Comparison of ENCODE assay signal across 7 mouse cellular contexts in genomic region chrX:104461755-104462154, GRCm38 (mm10).
A peak's percentile ranks its signal among the peaks of the same experiment; 100 is the strongest.
DNase-seq lines count a peak whose midpoint lies in the region.

No protein-coding gene starts in this region.

- peak; percentile 24 for DNase-seq in kidney, postnatal 10 days
- no peak for DNase-seq in kidney, adult 11 months
- DNase-seq in NIH3T3 (ENCODE audit: low read depth): peak; percentile 79
- DNase-seq in fibroblast of lung, adult 2 months (ENCODE audit: low read depth): peak; percentile 53
- peak; percentile 8 for DNase-seq in lung, postnatal 25 days (ENCODE audit: low spot score)
- DNase-seq in right cerebral cortex, postnatal 4 days: no peak
- DNase-seq in right cerebral cortex, postnatal 25 days: no peak

Comparison
In these comparisons a context has a peak if more than half of its experiments do, and no peak if none do; other contexts are left out.
1. DNase-seq: peak in kidney, postnatal 10 days (single experiment), NIH3T3 (single experiment), fibroblast of lung, adult 2 months (single experiment) and lung, postnatal 25 days (single experiment); none in kidney, adult 11 months (single experiment), right cerebral cortex, postnatal 4 days (single experiment) and right cerebral cortex, postnatal 25 days (single experiment).